Mouse (Mus musculus): ENCODE results near the gene Hes2. TPM values are rescaled to one million over a fixed set of nuclear protein-coding genes. Genes with fewer than 3 reads are reported as not detected.
A peak's percentile ranks its signal among the peaks of the same experiment; 100 is the strongest.

The Hes2 gene
- total RNA-seq (2014; rRNA removed) = not detected in 2 replicates
- polyA plus RNA-seq (2015; fragmentation: Nextera tagmentation; extraction: Ambion mirVana) = not detected in 2 replicates

DNA sequence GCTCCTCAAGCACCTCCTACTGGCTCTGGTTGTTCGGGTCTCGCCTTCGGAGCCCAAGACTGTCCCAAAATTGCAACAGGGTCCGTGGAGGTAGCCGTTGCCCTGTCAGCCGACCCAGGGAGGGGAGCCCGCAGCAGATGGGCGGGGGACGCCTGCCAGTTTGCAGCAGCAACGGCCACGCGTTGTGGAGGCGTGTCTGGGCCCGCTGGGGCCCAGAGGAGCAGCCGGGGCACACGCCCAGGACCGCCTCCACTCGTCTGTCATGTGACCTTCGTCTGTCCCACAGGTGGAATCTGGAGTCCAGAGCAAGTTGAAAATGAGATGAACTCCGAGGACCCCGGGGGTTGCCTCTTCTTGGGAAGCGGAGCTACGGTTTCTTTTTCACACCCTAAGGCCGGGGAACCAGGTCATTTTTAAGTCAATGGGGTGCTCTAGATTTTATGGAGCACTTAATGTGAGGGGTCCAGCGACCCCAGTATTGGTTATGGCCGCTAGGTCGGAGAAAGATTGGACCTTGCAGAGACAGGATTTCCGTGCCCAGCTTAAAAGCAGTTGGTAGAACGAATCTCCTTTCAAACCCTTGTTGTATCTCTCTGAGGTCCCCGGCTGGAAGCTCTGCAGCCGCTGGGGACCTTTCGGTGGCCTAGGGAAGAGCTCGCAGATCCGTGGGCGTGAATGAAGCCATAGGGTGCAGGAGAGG is at the start of gene Hes2:
TSS of gene Hes2 (plus strand) at position 283 of the 700 bp plus-strand sequence.
- 3% methylated on average over 35 of the region's 35 CpGs for WGBS
- no peaks in the 10 kb centered on the region for H3K9me3 ChIP-seq (ENCODE audit: low read length)
- no peak for TF ChIP-seq CTCF (IDR thresholded peaks at IDR 0.05; ENCODE audit: low read depth)
- no peak within 1 kb of the TSS for H3K27ac ChIP-seq
- peaks cover 46% of the 10 kb centered on the region for H3K27me3 ChIP-seq (ENCODE audit: insufficient read depth, low read length)
- H3K9ac ChIP-seq (replicated peaks; ENCODE audit: low read length) = no peak within 1 kb of the TSS
- peaks cover 5% of the 10 kb centered on the region; the same call in 1 of the 2 replicates for H3K4me1 ChIP-seq (ENCODE audit: insufficient read depth, low read length)
- DNase-seq (ENCODE audit: low spot score) = no peak
- H3K4me2 ChIP-seq (ENCODE audit: low read depth, low read length) = peak within 1 kb of the TSS; percentile 16
- no peaks in the 10 kb centered on the region for H3K36me3 ChIP-seq (ENCODE audit: insufficient read depth, low read length)
- no peak for ATAC-seq
- H3K4me3 ChIP-seq (ENCODE audit: low read length) = peak within 1 kb of the TSS; percentile 18

DNA sequence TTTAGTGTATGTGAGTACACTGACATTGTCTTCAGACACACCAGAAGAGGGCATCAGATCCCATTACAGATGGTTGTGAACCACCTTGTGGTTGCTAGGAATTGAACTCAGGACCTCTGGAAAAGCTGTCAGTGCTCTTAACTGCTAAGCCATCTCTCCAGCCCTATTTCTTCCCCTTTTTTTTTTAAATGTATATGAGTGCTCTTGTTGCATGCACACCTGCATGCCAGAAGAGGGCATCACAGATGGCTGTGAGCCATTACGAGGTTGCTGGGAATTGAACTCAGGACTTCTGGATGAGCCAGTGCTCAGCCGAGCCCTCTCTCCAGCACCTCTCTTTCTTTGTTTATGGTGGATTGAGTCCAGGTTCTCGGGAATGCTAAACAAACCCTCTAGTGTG is 49.2 kb upstream of the Hes2 start:
- H3K36me3 ChIP-seq (ENCODE audit: insufficient read depth, low read length) = peaks cover 14% of the 10 kb centered on the region
- 90% methylated on average over 3 of the region's 3 CpGs for WGBS
- H3K27me3 ChIP-seq (ENCODE audit: insufficient read depth, low read length) = 0 out of 2 replicates have a peak, but pooled peaks cover 7% of the 10 kb centered on the region
- no peak overlapping the region for H3K27ac ChIP-seq
- H3K4me2 ChIP-seq (ENCODE audit: low read depth, low read length) = no peak overlapping the region
- H3K9ac ChIP-seq (replicated peaks; ENCODE audit: low read length) = no peak overlapping the region
- DNase-seq (ENCODE audit: low spot score) (no peak), ATAC-seq (no peak)
- H3K4me3 ChIP-seq (ENCODE audit: low read length) = no peak overlapping the region
- peaks cover 14% of the 10 kb centered on the region for H3K4me1 ChIP-seq (ENCODE audit: insufficient read depth, low read length)
- TF ChIP-seq CTCF (IDR thresholded peaks at IDR 0.05; ENCODE audit: low read depth) = peak; percentile 12; the same call in 1 of the 2 replicates
- no peaks in the 10 kb centered on the region for H3K9me3 ChIP-seq (ENCODE audit: low read length)

DNA sequence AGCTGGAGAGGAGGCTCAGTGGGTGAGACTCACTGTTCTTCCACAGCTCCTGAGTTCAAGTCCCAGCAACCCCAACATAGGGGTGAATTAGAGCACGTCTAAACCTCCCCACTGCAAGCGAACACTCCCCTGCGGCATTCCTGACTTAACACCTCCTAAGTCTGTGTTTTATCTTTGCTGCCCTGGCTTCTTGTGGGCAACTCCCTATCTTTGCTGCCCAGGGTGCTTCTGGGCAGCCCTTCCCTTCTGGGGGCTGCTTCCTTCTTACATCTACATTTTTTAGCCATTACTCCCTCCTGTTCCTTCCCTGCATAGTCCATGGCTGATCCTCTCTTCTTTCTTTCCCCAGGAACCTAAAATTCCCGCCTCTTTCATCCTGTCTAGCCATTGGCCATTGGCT is 48.0 kb upstream of the Hes2 start:
- WGBS = 86% methylated on average over 4 of the region's 4 CpGs
- TF ChIP-seq CTCF (IDR thresholded peaks at IDR 0.05; ENCODE audit: low read depth) = no peak

GRCm38 (mm10) chr4:152112329-152112728 is 46.3 kb upstream of the Hes2 start:
- H3K27ac ChIP-seq = no peak overlapping the region
- 78% methylated on average over 9 of the region's 9 CpGs for WGBS
- ATAC-seq = no peak
- no peak for TF ChIP-seq CTCF (IDR thresholded peaks at IDR 0.05; ENCODE audit: low read depth)
- peaks cover 13% of the 10 kb centered on the region for H3K36me3 ChIP-seq (ENCODE audit: insufficient read depth, low read length)
- H3K9me3 ChIP-seq (ENCODE audit: low read length) = no peaks in the 10 kb centered on the region
- H3K9ac ChIP-seq (replicated peaks; ENCODE audit: low read length) = no peak overlapping the region
- no peak overlapping the region for H3K4me2 ChIP-seq (ENCODE audit: low read depth, low read length)
- H3K27me3 ChIP-seq (ENCODE audit: insufficient read depth, low read length) = peaks cover 27% of the 10 kb centered on the region; the same call in 1 of the 2 replicates
- no peak for DNase-seq (ENCODE audit: low spot score)
- H3K4me3 ChIP-seq (ENCODE audit: low read length) = no peak overlapping the region
- H3K4me1 ChIP-seq (ENCODE audit: insufficient read depth, low read length) = peaks cover 14% of the 10 kb centered on the region

More for the DNA sequence above, 48.0 kb upstream of the Hes2 start:
- Histone ChIP-seq H3K4me2 (ENCODE audit: low read depth, low read length) (no peak overlapping the region), H3K9ac (replicated peaks; ENCODE audit: low read length) (no peak overlapping the region), H3K4me1 (ENCODE audit: insufficient read depth, low read length) (peaks cover 14% of the 10 kb centered on the region), H3K9me3 (ENCODE audit: low read length) (no peaks in the 10 kb centered on the region), H3K27me3 (ENCODE audit: insufficient read depth, low read length) (peaks cover 14% of the 10 kb centered on the region; the same call in 1 of the 2 replicates), H3K36me3 (ENCODE audit: insufficient read depth, low read length) (peaks cover 13% of the 10 kb centered on the region), H3K4me3 (ENCODE audit: low read length) (no peak overlapping the region), H3K27ac (no peak overlapping the region)
- ATAC-seq (no peak), DNase-seq (ENCODE audit: low spot score) (no peak)

DNA sequence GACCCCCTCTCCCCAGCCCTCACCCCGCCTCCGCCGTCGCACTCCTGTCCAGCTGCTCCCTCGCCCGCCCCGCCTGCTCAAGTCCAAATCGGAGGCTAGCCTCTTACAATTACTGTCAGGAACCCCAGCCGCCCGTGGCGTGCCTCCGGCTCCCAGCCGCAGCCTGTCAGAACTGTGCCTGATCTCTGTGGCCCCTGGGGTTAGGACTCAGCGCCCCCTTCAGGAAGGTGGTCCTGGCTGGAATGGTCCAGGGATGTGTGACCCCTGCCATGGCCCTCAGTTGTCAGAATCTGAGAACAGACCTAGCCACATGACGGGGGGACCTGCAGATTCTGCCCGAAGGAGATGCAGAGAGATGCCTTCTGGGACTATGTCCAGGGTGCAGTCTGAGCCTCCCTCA is 44.6 kb upstream of the Hes2 start:
- Histone ChIP-seq H3K4me3 (ENCODE audit: low read length) (no peak overlapping the region), H3K9ac (replicated peaks; ENCODE audit: low read length) (no peak overlapping the region), H3K4me1 (ENCODE audit: insufficient read depth, low read length) (0 out of 2 replicates have a peak, but pooled peaks cover under 1% of the 10 kb centered on the region), H3K9me3 (ENCODE audit: low read length) (no peaks in the 10 kb centered on the region), H3K27me3 (ENCODE audit: insufficient read depth, low read length) (peaks cover 39% of the 10 kb centered on the region), H3K27ac (no peak overlapping the region), H3K4me2 (ENCODE audit: low read depth, low read length) (no peak overlapping the region), H3K36me3 (ENCODE audit: insufficient read depth, low read length) (peaks cover 13% of the 10 kb centered on the region)
- 0 out of 2 replicates have a peak, but pooled peaks have one; percentile 2 for TF ChIP-seq CTCF (IDR thresholded peaks at IDR 0.05; ENCODE audit: low read depth)
- ATAC-seq (no peak), DNase-seq (ENCODE audit: low spot score) (no peak)
- WGBS = 66% methylated on average over 16 of the region's 16 CpGs

DNA sequence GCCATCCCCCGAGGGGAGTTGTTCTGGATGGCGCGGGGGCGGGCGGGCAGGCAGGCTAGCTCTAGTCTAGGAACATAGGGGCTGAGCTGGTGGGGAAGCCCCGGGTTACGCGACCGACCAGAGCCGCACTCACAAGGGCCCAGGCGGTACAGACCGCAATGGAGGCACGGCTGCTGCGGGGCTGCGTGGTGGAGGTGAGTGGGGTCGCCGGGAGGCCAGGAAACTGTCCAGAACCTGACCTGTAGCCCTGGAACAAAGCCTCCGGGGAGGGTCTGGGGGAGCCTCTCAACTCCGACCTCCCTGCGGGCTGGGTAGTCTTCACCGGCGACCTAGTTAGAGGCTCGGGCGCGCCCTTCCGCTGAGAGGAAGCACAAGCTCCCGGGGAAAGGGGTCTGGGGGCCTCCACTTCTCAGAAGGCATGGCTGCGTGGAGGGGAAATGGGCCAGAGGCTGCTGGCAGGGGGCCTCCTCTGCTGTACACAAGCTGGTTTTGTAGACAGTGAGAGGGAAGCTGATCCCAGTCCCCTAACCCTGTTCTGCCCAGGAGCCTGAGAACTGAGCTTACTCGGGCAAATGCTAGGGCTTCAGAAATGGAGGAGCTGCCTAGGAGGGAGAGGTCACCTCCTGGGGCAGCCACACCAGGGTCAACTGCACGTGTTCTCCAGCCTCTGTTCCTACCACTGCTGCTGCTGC is 42.6 kb upstream of the Hes2 start, which contains the start of gene Tnfrsf25:
TSS of gene Tnfrsf25 (plus strand) at position 14 of the 692 bp plus-strand sequence.
- ATAC-seq (no peak), DNase-seq (ENCODE audit: low spot score) (no peak)
- Histone ChIP-seq H3K27me3 (ENCODE audit: insufficient read depth, low read length) (peaks cover 55% of the 10 kb centered on the region), H3K9me3 (ENCODE audit: low read length) (no peaks in the 10 kb centered on the region), H3K27ac (no peak within 1 kb of the TSS), H3K9ac (replicated peaks; ENCODE audit: low read length) (no peak within 1 kb of the TSS), H3K4me2 (ENCODE audit: low read depth, low read length) (peak within 1 kb of the TSS; percentile 26; the same call in 1 of the 2 replicates), H3K4me1 (ENCODE audit: insufficient read depth, low read length) (no peaks in the 10 kb centered on the region), H3K4me3 (ENCODE audit: low read length) (no peak within 1 kb of the TSS), H3K36me3 (ENCODE audit: insufficient read depth, low read length) (peaks cover 13% of the 10 kb centered on the region)
- 5% methylated on average over 30 of the region's 30 CpGs for WGBS
- no peak for TF ChIP-seq CTCF (IDR thresholded peaks at IDR 0.05; ENCODE audit: low read depth)
